Mouse (Mus musculus): Measurements from ENCODE around the gene Tbxas1. TPM values are rescaled to one million over a fixed set of nuclear protein-coding genes. Genes with fewer than 3 reads are reported as not detected.

The Tbxas1 gene
- polyA plus RNA-seq, 1 experiment from 2014 or later: 1.9 TPM

DNA sequence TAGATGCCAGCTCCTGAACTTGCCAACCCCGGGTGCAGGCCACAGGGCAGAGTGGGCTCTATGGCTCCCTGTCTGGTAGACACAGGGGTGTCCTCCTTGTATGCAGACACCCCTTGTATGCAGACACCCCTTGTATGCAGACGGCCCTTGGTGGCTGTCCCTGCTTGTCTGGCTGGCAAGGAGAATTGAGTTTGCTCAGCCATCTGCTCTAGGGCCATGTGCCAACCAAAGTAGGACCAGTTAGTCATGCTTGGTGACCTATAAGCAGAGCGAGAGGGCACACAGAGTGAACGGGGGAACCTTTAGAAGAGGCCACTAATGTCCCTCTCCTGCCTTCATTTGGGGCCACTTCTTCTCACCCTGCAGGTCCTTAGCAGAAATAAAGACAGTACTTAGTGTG is 177.4 kb downstream of the Tbxas1 start:
- Histone ChIP-seq H3K27ac (no peak overlapping the region), H3K4me1 (peaks cover 34% of the 10 kb centered on the region), H3K9ac (no peak overlapping the region), H3K4me2 (replicated peaks) (no peak overlapping the region), H3K36me3 (no peaks in the 10 kb centered on the region), H3K27me3 (peaks cover 24% of the 10 kb centered on the region), H3K4me3 (no peak overlapping the region), H3K9me3 (no peaks in the 10 kb centered on the region)
- no peak for ATAC-seq (ENCODE audit: low FRiP score, low read depth)
- WGBS: 86% methylated on average over 4 of the region's 4 CpGs

DNA sequence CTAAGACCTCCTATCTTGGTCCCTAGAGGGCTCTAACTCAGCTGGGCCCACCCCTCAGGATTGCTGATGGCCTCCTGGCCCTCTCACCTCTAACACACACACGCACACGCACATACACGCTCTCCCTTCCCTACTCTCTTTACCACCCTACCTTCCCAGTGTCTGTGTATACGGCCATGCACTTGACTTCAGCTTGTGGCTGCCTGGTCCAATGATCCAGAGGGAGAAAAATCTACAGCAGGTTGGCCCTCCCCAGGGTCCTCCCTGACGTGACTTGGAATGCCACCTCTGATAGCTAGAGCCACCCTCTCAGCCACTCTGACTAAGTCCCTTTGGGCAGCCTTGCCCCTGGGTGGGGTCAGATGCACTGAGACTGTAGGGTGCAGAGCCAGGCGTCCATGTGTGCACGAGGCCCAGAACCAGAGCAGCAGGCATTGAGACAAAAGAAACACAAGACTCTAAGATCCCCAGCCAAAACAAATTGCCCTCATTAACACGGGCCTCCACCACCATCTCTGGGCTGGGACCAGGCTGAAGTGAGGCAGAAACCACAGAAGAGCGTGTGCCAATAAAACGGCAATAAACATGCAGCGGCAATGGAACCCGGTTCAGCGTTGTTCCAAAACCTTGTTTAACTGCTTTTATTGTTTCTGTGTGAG is 179.1 kb downstream of the Tbxas1 start:
- Histone ChIP-seq H3K4me3 (no peak overlapping the region), H3K4me2 (replicated peaks) (peak overlapping the region; percentile 9; the same call in 1 of the 2 replicates), H3K4me1 (peaks cover 34% of the 10 kb centered on the region), H3K27ac (0 out of 2 replicates have a peak overlapping the region, but pooled peaks have one; percentile 48), H3K27me3 (peaks cover 24% of the 10 kb centered on the region), H3K9me3 (no peaks in the 10 kb centered on the region), H3K9ac (no peak overlapping the region), H3K36me3 (no peaks in the 10 kb centered on the region)
- ATAC-seq (ENCODE audit: low FRiP score, low read depth): peak; percentile 64; the same call in 1 of the 2 replicates
- 41% methylated on average over 13 of the region's 13 CpGs for WGBS

DNA sequence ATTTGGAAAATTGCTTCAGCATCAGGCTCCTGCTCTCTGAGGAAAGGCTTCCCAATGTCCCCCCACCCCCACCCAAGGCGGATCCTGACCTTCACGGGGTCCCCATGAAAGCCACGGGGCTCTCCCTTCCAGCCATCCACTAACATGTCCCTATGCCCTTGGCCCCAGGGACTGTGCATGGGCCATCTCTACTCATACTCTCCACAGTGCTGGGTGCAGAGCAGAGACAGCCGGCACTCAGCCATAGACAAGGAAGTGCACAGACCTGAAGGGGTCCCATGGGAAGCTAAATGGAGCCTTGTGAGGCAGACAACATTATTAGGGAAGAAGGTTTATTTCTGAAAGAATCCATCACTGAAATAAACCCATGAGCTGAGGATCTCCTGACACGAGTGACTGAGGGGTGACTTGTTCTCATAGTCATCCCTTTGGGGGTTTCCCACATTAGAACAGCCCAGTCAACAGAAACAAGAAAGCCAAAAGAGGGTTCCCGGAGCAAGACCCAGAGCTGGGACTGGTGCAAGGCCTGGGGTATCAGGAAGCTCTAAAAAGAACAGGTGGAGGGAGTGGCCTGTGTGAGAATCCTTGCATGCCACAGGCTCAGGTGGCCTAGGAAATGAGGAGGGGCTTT is 179.8 kb downstream of the Tbxas1 start:
- 51% methylated on average over 6 of the region's 6 CpGs for WGBS
- ATAC-seq (ENCODE audit: low FRiP score, low read depth): peak; percentile 48; the same call in 1 of the 2 replicates

DNA sequence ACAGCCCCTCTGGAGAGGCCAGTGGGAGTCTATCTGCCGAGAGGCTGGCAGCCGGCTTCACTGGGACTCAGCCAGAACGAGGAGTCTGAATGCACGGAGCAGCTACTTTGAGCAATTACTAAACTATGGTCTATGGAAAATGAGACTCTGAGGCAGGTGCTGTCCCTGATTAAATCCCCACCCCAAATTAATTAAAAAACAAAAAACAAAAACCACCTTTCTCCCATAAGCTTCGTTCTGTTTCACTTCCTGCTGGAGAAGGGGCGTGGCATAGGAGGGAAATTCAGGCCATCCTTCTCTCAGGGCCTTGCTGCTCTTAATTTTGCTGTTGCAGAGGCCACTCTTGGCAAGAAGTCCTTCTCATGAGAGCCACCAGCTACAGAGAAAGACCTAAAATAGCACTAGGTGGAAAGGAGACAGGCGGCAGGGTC is 180.6 kb downstream of the Tbxas1 start:
- no peak overlapping the region for H3K27ac ChIP-seq

More for the DNA sequence above, 179.8 kb downstream of the Tbxas1 start:
- Histone ChIP-seq H3K9ac (no peak overlapping the region), H3K27me3 (peaks cover 24% of the 10 kb centered on the region), H3K36me3 (no peaks in the 10 kb centered on the region), H3K4me3 (no peak overlapping the region), H3K27ac (0 out of 2 replicates have a peak overlapping the region, but pooled peaks have one; percentile 48), H3K4me2 (replicated peaks) (peak overlapping the region; percentile 9; the same call in 1 of the 2 replicates), H3K4me1 (peaks cover 34% of the 10 kb centered on the region), H3K9me3 (no peaks in the 10 kb centered on the region)

DNA sequence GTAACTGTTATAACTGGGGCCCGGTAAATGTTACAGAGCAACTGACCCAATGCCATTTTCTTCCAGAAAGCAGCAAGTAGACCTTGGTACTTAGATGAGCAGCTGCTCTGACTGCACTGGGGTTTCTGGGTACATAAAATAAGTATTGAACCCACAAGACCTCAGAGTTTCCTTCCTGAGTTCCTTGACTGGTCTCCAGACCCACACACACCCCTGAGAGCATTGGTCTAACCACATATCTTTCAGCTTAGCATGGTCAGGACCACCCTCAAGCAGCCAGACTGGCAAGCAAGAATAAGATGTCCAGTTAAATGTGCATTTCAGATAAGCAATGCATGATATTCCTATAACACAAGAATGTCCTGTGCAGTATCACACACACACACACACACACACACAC is 182.0 kb downstream of the Tbxas1 start:
- Histone ChIP-seq H3K4me1 (peaks cover 31% of the 10 kb centered on the region), H3K9ac (no peak overlapping the region), H3K4me2 (replicated peaks) (no peak overlapping the region), H3K9me3 (no peaks in the 10 kb centered on the region), H3K36me3 (no peaks in the 10 kb centered on the region), H3K27me3 (peaks cover 19% of the 10 kb centered on the region), H3K4me3 (no peak overlapping the region), H3K27ac (no peak overlapping the region)
- no peak for ATAC-seq (ENCODE audit: low FRiP score, low read depth)
- WGBS: 68% methylated on average over 1 of the region's 1 CpGs

More for the DNA sequence above, 180.6 kb downstream of the Tbxas1 start:
- no peak overlapping the region for H3K4me2 ChIP-seq (replicated peaks)
- peaks cover 34% of the 10 kb centered on the region for H3K4me1 ChIP-seq
- ATAC-seq (ENCODE audit: low FRiP score, low read depth): no peak
- H3K27me3 ChIP-seq: peaks cover 19% of the 10 kb centered on the region
- no peaks in the 10 kb centered on the region for H3K9me3 ChIP-seq
- no peak overlapping the region; the same call in 1 of the 2 replicates for H3K9ac ChIP-seq
- H3K36me3 ChIP-seq: no peaks in the 10 kb centered on the region
- H3K4me3 ChIP-seq: no peak overlapping the region
- WGBS: 52% methylated on average over 7 of the region's 7 CpGs

DNA sequence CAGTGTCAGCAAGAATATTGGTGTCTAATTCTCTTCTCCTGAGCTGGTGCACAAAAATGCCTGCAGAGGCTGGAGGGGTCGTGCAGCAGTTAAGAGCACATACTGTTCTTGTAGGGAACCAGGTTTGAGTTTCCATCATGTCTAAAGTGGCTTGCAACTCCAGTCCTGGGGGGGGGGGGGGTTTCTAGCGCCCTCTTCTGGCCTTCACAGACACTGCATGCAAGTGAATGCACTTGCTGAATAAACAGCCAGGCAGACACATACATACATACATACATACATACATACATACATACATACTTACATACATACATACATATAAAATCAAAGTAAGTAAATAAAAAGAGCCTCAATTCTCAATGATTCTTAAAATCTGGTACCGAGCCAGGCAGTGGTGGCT is 183.2 kb downstream of the Tbxas1 start:
- ATAC-seq (ENCODE audit: low FRiP score, low read depth): no peak
- no peak overlapping the region for H3K9ac ChIP-seq
- no peak overlapping the region for H3K4me3 ChIP-seq
- WGBS: 56% methylated on average over 3 of the region's 3 CpGs
- H3K4me2 ChIP-seq (replicated peaks): no peak overlapping the region
- no peaks in the 10 kb centered on the region for H3K9me3 ChIP-seq
- peaks cover 10% of the 10 kb centered on the region; the same call in 1 of the 2 replicates for H3K27me3 ChIP-seq
- H3K27ac ChIP-seq: no peak overlapping the region
- H3K36me3 ChIP-seq: no peaks in the 10 kb centered on the region
- peaks cover 27% of the 10 kb centered on the region for H3K4me1 ChIP-seq

DNA sequence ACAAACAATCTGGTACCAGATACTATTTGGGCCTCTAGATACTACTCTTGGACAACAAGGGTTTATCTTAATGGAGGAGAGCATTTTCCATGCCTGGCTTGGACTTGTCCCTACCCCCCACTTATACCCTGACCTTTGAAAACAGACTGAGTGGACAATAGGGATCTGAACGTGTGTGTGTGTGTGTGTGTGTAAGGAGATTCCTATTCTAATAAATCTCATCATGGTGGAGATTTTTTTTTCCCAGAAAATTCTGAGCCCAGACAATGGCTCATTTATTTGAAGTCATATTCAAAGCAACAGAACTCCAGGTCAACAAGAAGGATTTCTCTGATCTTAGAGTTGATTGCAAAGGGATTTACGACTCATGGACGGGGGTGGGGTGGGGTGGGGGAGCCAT is 183.7 kb downstream of the Tbxas1 start:
- Histone ChIP-seq H3K9me3 (no peaks in the 10 kb centered on the region), H3K27me3 (0 out of 2 replicates have a peak, but pooled peaks cover 5% of the 10 kb centered on the region), H3K4me2 (replicated peaks) (no peak overlapping the region), H3K36me3 (no peaks in the 10 kb centered on the region), H3K9ac (no peak overlapping the region), H3K4me3 (no peak overlapping the region), H3K27ac (no peak overlapping the region), H3K4me1 (peaks cover 22% of the 10 kb centered on the region)
- no peak for ATAC-seq (ENCODE audit: low FRiP score, low read depth)
- 61% methylated on average over 3 of the region's 3 CpGs for WGBS

DNA sequence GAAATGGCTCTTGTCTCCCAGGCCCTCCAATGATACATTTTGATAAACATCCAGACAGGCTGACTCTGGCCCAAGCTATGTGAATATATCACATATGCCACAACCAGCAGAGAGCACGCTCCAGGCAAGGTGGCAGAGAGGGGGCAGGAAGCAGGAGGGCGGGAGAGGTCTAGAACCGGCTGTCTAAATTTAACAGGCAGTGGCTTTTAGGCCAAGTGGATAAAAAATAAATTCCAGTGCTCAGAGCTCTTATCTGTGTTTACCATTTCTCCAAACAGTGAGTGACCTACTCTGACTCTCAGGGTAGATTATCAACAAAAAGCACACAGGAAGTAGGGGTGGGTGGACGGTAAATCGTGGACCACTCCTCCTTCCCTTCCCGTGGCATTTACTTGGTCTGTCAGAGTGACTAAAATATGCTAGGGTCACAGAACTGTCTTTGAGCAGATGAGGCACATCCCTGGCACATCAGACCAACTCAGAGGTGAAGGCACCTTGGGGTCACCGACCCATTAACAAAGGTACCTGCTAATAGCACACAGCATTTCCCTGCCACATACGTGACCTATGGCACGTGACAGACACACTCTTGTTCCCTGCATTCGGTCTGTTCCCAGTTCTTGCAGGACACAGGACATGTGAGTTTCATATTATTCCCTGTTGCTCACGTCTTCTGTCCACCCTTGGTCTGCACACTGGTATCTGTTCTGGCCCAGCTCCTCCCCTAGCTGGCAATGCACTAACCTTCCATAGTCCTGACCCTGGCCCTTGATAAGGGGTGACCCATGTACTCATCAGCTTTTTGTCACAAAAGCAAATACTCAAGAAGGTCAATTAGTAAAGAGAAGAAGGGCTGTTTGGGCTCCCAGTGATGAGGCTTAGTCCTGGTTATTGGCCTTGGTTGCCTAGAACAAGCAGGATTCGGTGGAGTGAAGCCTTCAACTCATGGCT is 184.6 kb downstream of the Tbxas1 start:
- Histone ChIP-seq H3K4me3 (no peak overlapping the region), H3K27me3 (0 out of 2 replicates have a peak, but pooled peaks cover 2% of the 10 kb centered on the region), H3K9me3 (no peaks in the 10 kb centered on the region), H3K27ac (no peak overlapping the region), H3K36me3 (no peaks in the 10 kb centered on the region), H3K4me1 (peaks cover 13% of the 10 kb centered on the region), H3K4me2 (replicated peaks) (no peak overlapping the region), H3K9ac (no peak overlapping the region)
- WGBS: 69% methylated on average over 12 of the region's 12 CpGs
- ATAC-seq (ENCODE audit: low FRiP score, low read depth): no peak

DNA sequence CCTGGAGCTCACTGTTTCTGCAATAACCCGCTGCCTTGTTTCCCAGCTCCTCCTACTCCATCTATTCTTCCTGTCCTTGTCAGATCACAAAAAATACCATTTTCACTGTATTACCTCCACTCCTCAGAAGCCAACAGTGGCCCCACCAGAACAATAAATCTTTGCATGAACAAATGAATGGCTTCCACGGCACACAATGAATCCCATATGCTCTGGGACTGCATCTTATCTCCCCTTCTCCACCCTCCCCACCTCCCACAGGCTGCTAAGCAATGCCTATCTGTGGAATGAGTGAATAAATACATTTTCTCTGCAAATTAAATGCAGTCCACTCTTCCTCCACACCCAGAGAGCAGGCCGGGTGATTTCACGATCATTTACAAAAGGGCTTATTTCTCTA is 186.0 kb downstream of the Tbxas1 start:
- Histone ChIP-seq H3K4me3 (no peak overlapping the region), H3K4me1 (no peaks in the 10 kb centered on the region), H3K4me2 (replicated peaks) (no peak overlapping the region), H3K9ac (no peak overlapping the region), H3K27me3 (0 out of 2 replicates have a peak, but pooled peaks cover under 1% of the 10 kb centered on the region), H3K36me3 (no peaks in the 10 kb centered on the region), H3K9me3 (no peaks in the 10 kb centered on the region), H3K27ac (no peak overlapping the region)
- 48% methylated on average over 4 of the region's 4 CpGs for WGBS
- ATAC-seq (ENCODE audit: low FRiP score, low read depth): peak; percentile 48; the same call in 1 of the 2 replicates

DNA sequence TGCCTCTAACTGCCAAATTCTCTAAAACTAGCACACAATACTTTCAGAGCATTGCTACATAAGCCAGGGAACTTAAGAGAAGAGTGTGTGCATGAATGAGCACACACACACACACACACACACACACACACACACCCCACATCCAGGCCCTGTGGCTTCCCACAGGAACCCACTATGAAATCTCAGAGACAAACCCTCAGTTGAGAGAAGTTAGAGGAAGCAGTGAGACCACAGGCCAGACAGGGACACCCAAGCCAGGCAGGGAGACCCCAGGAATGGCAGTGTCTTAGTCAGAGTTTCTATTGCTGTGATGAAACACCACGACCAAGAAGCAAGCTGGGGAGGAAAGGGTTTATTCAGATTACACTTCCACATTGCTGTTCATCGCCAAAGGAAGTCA is 188.3 kb downstream of the Tbxas1 start:
- no peaks in the 10 kb centered on the region for H3K36me3 ChIP-seq
- no peak overlapping the region for H3K4me3 ChIP-seq
- no peak overlapping the region for H3K27ac ChIP-seq
- no peaks in the 10 kb centered on the region for H3K27me3 ChIP-seq
- peaks cover 4% of the 10 kb centered on the region for H3K4me1 ChIP-seq
- no peak overlapping the region for H3K9ac ChIP-seq
- no peak overlapping the region for H3K4me2 ChIP-seq (replicated peaks)
- no peak for ATAC-seq (ENCODE audit: low FRiP score, low read depth)
- H3K9me3 ChIP-seq: no peaks in the 10 kb centered on the region
- WGBS: 45% methylated on average over 2 of the region's 2 CpGs

DNA sequence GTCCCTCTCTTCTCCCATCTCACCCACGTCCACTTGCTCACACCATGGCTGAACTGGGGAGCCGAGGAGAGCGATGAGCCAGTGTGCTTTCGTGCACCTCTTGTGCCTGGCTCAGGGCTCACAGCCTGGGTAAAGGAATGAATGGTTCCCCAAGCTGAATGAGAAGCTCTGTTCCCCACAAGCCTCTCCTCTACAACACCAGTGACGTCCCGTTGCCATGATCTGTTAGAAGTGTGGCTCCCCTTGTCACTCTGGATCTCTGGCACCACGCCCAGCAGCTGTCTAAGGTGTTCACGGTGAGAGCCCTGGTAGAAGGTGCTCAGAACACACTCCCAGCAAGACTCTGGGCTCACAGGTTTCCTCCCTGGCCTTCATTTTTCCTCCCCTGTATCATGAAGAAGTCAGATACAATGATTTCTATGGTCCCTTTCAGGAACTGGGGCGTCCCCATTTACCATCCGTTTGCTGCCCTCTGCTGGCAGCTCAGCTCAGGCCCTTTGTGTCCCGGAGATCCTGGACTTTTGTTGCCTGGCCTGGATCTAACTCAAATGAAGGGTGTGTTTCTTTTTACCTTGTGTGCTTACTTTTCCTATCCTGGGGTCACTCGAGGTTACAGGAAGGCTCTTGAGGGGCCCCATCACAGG is 191.9 kb downstream of the Tbxas1 start:
- Histone ChIP-seq H3K36me3 (no peaks in the 10 kb centered on the region), H3K27ac (no peak overlapping the region), H3K9ac (no peak overlapping the region), H3K4me3 (no peak overlapping the region), H3K9me3 (no peaks in the 10 kb centered on the region), H3K4me1 (peaks cover 9% of the 10 kb centered on the region), H3K4me2 (replicated peaks) (no peak overlapping the region), H3K27me3 (no peaks in the 10 kb centered on the region)
- ATAC-seq (ENCODE audit: low FRiP score, low read depth): peak; percentile 64
- 47% methylated on average over 12 of the region's 12 CpGs for WGBS

All from limb, embryonic 13.5 days (tissue).